Mouse (Mus musculus) liver, embryonic 14.5 days (tissue): ENCODE measurements around the gene Snx32.

ENCODE experiments used
- CTCF ChIP-seq: IDR thresholded peaks from 2 replicates; pipeline ENCODE4 v1.5.1; 2016; ENCODE audit warnings: antibody characterized with exemption, low read depth, control low read depth
- EP300 ChIP-seq: IDR thresholded peaks from 2 replicates; pipeline ENCODE4 v1.6.1; 2016; ENCODE audit warnings: antibody characterized with exemption, low read depth

- TF ChIP-seq CTCF (no peak), EP300 (no peak)
These were observed 65.9 kb downstream of the Snx32 start for GRCm38 (mm10) chr19:5444371-5444908.
